Mouse (Mus musculus): ENCODE data around the gene Tnni1. TPM values are rescaled to one million over a fixed set of nuclear protein-coding genes. Genes with fewer than 3 reads are reported as not detected.

The Tnni1 gene
- total RNA-seq, 1 experiment from 2014 or later, result not detected

DNA sequence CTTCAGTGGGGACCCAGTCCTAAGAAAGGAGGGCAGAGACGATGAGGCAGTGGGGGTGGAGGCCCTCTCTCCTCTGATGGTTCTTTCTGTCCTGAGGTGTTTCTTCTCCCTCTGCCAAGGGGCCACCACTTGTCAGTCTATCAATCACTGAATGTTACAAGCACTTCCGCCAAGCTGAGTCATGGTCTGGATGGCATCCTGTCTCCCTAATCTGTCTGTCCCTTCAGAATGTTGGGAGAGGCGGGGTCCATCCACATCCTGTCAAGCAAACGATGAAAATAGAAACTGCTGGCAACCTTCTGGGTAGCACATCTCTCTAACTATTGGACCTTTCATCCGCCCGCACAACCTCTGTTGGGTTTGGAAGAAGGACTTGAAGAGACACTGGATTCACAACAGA is 65.2 kb downstream of the Tnni1 start:
- DNase-seq, result no peak

DNA sequence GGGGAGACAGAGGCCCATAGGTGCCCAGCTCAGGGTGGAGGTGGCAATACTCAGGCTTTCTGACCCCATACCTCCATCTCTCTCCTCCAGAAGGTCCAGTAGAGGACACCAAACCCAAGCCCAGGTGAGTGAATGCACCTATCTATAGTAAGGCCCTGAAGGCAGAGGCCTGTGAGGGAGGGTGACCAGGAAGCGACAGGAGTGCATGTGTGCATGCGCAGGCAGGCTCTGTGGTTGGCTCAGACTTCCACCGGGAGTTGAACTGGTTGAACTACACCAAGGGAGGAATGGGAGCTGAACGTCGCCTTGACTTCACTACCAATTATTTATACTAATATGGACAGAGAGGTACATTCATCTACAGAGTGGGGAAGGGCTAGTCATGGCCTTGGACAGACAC is 67.4 kb downstream of the Tnni1 start:
- DNase-seq, result no peak

DNA sequence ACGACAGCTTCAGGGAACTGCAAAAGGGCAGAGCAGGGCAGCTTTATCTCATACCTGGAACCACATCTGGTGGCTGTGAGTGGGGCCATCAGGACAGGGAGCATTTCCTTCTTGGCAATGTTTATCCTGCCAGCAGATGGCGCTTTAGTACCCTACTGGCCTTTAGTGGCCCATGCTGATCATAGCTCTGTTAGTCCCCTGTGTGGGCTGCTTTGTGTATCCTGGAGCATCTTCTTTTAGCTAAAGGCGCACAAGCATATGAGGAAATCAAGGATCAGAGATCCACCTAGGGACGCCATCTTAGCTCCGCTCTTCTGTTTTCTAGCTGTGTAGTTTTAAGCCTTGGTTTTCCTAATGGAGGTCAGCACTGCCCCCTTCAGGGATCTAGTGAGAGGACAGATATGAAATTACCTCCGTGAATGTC is 67.9 kb downstream of the Tnni1 start:
- DNase-seq, result peak; percentile 40

DNA sequence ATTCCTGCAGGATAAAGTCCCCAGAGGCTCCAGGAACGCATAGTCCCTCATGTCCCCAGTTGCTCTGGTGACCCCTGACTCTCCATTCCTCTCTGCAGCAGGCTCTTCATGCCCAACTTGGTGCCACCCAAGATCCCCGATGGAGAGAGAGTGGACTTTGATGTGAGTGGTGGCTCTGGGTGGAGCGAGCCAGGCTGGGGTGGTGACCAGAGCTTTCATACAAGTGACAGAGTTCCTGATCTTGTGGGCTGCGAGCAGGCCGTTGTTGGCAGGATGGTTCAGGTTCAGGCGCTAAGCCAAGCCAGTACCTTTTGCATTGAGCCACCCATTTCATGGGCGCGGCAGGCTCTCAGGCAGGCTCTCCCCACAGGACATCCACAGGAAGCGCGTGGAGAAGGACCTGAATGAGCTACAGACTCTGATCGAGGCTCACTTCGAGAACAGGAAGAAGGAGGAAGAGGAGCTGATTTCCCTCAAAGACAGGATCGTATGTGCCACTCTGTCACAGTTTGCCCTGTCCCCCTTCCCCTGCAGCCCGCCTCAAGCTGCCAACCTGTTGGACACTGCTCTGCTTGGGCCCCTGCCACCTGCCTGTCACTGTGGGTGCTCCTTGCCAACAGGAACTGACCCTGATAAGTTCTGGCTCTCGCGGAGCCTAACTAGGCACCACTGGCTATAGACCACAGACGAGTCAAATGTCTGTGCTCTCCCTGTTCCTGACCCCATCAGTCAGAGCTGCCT is 68.5 kb downstream of the Tnni1 start:
- no peak for DNase-seq

DNA sequence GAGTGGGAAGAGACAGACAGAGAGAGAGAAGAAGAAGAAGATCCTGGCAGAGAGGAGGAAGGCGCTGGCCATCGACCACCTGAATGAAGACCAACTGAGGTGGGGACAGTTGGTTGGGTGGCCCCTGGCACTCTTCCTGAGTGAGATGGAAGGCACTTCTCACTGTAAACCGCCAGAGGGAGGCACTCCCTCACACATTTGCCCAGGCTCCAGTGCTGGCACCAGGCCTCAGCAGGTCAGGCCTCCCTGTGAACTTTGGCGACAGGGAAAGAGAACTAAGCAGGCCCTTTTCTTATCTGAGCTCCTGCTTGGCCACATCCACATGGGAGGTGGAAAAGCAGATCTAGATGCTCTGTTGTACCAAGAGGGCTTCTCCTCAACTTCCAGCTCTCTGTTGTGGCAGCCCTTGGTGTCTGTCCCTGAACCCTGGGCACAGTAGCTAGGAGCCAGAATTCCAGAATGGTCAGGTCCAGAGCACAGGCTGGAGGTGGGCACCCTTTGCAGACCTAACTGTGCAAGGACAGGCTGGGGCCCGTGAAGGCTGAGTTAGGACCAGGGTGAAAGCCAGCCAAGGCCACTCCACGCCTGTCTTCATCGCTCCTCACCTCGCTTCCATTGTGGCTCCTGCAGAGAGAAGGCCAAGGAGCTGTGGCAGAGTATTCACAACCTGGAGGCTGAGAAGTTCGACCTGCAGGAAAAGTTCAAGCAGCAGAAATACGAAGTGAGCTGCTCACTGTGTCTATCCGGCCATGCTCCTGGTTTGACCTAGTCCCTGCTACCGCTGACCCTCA is 71.7 kb downstream of the Tnni1 start:
- peak; percentile 35 for DNase-seq

DNA sequence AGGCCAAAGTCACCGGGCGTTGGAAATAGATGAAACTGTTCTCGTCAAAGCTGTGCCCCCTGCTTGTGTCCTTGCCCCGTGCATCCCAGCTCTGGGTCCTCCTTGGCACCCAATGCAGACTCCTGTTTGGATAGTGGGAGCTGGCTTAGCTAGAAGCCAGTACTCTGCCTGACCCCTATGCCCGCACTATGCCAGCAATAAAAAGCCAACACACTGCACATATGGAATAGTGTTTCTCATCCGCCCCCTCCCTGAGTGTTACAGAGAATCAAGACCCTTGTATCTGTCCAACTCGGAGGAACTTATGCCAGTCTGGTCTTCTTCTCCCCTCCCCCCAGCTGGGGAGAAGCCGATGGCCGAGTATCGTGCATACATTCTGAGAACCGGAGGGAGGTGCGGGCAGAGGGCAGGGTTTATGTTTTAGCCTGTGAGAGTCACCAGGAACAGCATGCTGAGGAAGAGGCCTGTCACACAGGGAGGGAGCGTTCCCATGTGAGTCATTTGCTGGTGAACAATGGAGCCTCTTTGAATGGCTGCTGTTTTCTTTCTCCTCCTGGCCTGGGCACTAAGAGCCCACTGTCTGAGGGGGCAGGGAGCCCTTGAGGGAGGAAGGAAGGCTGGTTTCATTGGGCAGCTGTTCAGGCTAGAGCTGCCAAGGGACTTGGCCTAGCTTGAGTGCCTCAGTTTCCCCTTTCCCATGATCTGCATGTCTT is 73.0 kb downstream of the Tnni1 start:
- no peak for DNase-seq

DNA sequence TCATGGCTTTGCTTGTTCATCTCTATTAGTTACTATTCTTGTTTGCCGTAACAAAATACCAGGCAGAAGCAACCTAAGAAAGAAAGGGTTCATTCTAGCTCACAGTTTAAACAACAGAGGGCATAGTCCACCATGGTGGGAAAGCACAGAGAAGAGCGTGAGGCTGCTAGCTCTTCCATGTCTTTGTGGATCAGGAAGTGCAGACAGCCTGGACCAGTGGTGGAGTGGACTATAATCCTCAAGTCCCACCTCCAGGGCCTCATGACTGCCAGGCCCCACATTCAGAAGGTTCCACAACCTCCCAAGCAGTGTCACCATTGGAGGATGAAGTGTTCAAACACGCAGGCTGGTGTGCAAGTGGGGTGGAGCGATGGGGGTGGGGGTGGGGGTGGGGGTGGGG is 74.0 kb downstream of the Tnni1 start:
- no peak for DNase-seq

DNA sequence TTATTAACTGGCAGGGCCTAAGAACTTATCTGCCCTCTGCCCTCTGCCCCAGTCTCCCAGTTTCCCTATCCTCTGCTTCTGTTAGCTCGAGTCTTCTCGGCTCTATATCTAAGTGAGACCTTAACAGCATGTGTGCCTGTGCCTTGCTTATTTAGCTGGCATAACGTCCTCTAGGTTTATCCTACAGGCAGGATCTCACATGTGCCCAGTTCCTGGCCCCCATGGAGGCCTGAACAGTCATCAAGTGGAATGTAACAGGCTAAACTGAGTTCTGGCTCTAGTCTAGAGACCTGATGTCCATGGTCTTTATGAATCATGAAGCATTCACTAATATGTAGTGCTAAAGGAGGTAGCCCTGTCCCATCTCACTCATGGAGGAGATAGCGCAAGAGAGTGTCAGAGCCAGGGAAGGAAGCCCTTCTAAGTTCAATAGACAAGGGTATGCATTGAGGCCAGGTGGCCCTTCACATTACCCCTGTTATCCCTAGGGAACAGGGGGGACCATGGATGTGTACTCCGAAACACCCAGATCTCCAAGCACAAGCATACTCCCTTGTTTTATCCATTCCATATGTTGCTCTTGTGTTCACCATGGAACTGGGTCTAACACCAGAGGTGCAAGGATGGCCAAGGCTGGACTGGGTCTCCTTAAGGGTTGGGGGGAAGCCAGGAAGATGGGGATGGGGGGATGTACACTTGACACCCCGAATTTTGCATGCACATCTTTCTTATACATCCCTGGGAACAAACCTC is 75.5 kb downstream of the Tnni1 start:
- DNase-seq, result no peak

DNA sequence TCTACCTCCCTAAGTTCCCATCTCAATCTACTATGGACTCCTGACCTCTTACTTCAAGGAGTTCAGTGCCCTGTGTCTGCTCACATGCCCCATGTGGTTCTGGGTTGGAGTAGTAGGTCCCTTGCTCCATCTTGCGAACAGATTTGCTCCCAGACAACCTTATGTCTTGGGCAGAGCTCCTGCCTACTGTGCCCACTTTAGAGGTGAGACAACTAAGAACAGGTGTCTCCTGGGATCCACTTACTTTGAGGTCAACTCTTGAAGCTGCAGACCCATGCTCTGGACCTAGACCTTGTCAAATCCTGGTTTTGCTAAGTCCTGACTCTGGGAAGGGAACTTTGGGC is 76.1 kb downstream of the Tnni1 start:
- no peak for DNase-seq

DNA sequence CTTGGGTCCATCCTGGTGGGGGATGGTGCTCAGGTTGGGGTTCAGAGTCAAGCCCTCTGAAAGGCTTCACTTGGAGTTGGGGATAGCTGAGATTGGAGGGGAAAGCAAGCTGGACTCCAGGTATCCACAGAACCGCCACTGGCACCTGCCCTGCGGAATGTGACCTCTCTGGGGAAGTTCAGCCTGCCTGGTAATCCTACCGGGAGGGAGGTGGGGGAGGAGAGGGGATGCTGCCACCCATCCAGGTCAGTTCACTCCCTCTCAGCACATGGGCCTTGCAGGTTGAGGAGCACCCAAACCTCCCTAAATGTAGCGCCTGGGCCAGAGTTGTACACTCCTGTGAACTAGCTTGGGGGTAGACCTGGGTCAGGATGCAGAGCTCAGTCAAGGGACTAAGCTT is 76.8 kb downstream of the Tnni1 start:
- no peak for DNase-seq

DNA sequence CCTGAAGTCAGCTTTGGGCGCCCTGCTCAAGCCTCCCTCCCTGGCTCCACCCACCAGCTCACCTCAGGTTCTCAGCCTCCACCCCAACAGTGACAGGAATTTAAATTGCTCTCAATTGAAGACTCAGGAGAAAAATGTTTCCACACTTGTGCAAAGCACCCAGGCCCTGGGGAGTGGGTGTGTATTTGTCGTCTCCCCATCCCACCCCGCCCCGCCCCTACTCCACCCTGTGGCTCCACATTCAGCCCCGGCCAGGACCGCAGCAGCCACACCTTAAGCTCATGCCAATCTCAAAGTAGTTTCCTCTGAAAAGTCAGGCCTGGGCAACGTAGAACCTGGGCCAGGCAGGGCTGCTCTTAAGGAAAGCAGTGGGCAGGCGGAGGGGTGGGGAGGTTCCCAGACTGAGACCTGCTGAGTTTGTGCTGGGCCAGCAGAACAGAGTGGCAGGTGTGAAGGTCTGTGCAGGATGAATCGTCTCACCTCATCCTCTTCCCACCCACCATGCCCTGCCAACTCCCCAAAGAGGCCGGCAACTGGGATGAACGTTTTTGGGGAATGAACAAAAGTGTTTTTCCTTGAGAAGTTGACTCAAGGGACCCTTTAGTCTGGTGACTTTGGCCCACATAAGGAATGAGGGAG is 78.0 kb downstream of the Tnni1 start:
- no peak for DNase-seq

DNA sequence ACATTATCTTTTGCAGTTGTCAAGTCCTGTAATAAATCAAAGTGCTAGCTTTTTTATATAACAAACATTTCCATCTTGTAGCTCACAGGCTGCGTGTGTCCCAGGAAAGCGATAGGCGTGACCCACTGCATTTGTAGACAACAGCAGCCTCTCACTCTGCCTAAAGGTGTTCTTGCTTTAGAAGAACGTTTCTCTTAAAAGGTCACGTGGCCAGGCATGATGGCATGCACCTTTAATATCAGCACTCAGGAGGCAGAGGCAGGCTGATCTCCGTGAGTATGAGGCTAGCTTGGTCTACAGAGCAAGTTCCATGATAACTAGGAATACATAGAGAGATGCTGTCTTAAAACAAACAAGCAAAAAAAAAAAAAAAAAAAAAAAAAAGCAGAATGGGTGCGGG is 79.3 kb downstream of the Tnni1 start:
- DNase-seq, result no peak

Other genes with a start within 250 kb of the Tnni1 start
- gene Nav1, start 172.1 kb upstream of the Tnni1 start, total RNA-seq (2021), result 16.4 and 20.0 TPM in 2 replicates
- gene Csrp1, start 59.4 kb upstream of the Tnni1 start, total RNA-seq (2021), result 43.2 and 52.1 TPM in 2 replicates
- gene Phlda3, start 13.3 kb upstream of the Tnni1 start, total RNA-seq (2021), result 31.3 and 35.1 TPM in 2 replicates
- not detected in 2 replicates for gene Lad1, start 39.2 kb downstream of the Tnni1 start, total RNA-seq (2021)
- gene Tnnt2, start 56.9 kb downstream of the Tnni1 start, total RNA-seq (2021), result 0.95 and 2.2 TPM in 2 replicates
- gene Pkp1, start 139.8 kb downstream of the Tnni1 start, total RNA-seq (2021), result not detected in 2 replicates
- gene Igfn1, start 226.9 kb downstream of the Tnni1 start, total RNA-seq (2021), result 0.18 TPM in 1 of 2 replicates, not detected in the other
- gene Tmem9, start 228.7 kb downstream of the Tnni1 start, total RNA-seq (2021), result 33.5 and 41.0 TPM in 2 replicates

Measured in adrenal gland, postnatal 25 days (tissue).